Mouse (Mus musculus) intestine, embryonic 14.5 days (tissue): ENCODE results near the gene Gba. TPM values are rescaled to one million over a fixed set of nuclear protein-coding genes. Genes with fewer than 3 reads are reported as not detected.

Source experiments
- ATAC-seq: fragments of 200-750 bp; cut with Nextera tagmentation; replicated peaks from 2 replicates; pipeline ENCODE4 v1.8.0; 2017; ENCODE audit warnings: low read depth, moderate number of reproducible peaks, moderate TSS enrichment, moderate library complexity; ENCODE audit not compliant: low FRiP score, low TSS enrichment
- DNase-seq: peaks from one replicate; pipeline ENCODE4 v3.0.0-alpha.2; 2018; ENCODE audit warnings: low spot score
- H3K27ac ChIP-seq: fragments of 300-500 bp; sonication (generic); 2 replicates; pipeline ENCODE4 v1.5.1; 2014; ENCODE audit warnings: low read depth, mild to moderate bottlenecking, control low read depth
- H3K27me3 ChIP-seq: fragments of 300-500 bp; sonication (generic); replicated peaks from 2 replicates; pipeline ENCODE4 v1.6.1; 2014; ENCODE audit warnings: low read length, control low read depth; ENCODE audit not compliant: control insufficient read depth, insufficient read depth
- H3K36me3 ChIP-seq: fragments of 300-500 bp; sonication (generic); 2 replicates; pipeline ENCODE4 v1.6.1; 2014; ENCODE audit warnings: low read length, control low read depth; ENCODE audit not compliant: control insufficient read depth, insufficient read depth
- H3K4me1 ChIP-seq: fragments of 300-500 bp; sonication (generic); replicated peaks from 2 replicates; pipeline ENCODE4 v1.6.1; 2014; ENCODE audit warnings: low read length, control low read depth, mixed read lengths; ENCODE audit not compliant: control insufficient read depth, insufficient read depth
- H3K4me2 ChIP-seq: fragments of 300-500 bp; sonication (generic); 2 replicates; pipeline ENCODE4 v1.6.1; 2014; ENCODE audit warnings: low read length
- H3K4me3 ChIP-seq: fragments of 300-500 bp; sonication (generic); 2 replicates; pipeline ENCODE4 v1.5.1; 2014; ENCODE audit warnings: low read depth, low read length, control low read depth, mixed read lengths
- H3K9ac ChIP-seq: fragments of 300-500 bp; sonication (generic); 2 replicates; pipeline ENCODE4 v1.6.1; 2014; ENCODE audit warnings: mild to moderate bottlenecking, low read length
- H3K9me3 ChIP-seq: fragments of 300-500 bp; sonication (generic); 2 replicates; pipeline ENCODE4 v1.6.1; 2016; ENCODE audit warnings: low read length, control low read depth; ENCODE audit not compliant: control insufficient read depth
- WGBS: fragments of 180-500 bp; shearing (Covaris S2); extraction: QIAGEN DNeasy Blood & Tissue Kit; methylation state at CpG from one replicate; pipeline ENCODE4 v1.1.7; 2014; 5-methylcytosine and 5-hydroxymethylcytosine counted together
- polyA plus RNA-seq: library from polyadenylated mRNA; unstranded; fragments of >200 nt; fragmentation: Nextera tagmentation; extraction: Ambion mirVana; gene quantifications from 2 replicates; pipeline ENCODE4 v1.2.1, GENCODE M21; 2014

Gba gene
- polyA plus RNA-seq, 1 experiment from 2014 or later = 39.2 TPM

GRCm38 (mm10) chr3:89226900-89227299 lies 24.2 kb downstream of the Gba start, which contains the start of gene Mtx1:
TSS of gene Mtx1 (minus strand) at chr3:89227088.
- Histone ChIP-seq H3K27me3 (0 out of 2 replicates have a peak, but pooled peaks cover 4% of the 10 kb centered on the region), H3K4me1 (peaks cover 25% of the 10 kb centered on the region), H3K4me2 (peak within 1 kb of the TSS; percentile 52), H3K36me3 (no peaks in the 10 kb centered on the region), H3K4me3 (peak within 1 kb of the TSS; percentile 28), H3K9ac (peak within 1 kb of the TSS; percentile 42), H3K9me3 (no peaks in the 10 kb centered on the region), H3K27ac (peak within 1 kb of the TSS; percentile 59)
- 0 out of 2 replicates have a peak, but pooled peaks have one; percentile 1 for ATAC-seq
- WGBS = 3% methylated on average over 19 of the region's 21 CpGs
- no peak for DNase-seq

- peak overlapping the region; percentile 59 for H3K27ac ChIP-seq
- peak overlapping the region; percentile 42 for H3K9ac ChIP-seq
- peaks cover 25% of the 10 kb centered on the region for H3K4me1 ChIP-seq
- 0 out of 2 replicates have a peak, but pooled peaks cover 4% of the 10 kb centered on the region for H3K27me3 ChIP-seq
- H3K4me3 ChIP-seq = peak overlapping the region; percentile 28
- WGBS = 4% methylated on average over 41 of the region's 41 CpGs
- H3K36me3 ChIP-seq = no peaks in the 10 kb centered on the region
- peak overlapping the region; percentile 52 for H3K4me2 ChIP-seq
- H3K9me3 ChIP-seq = no peaks in the 10 kb centered on the region
- ATAC-seq (peak; percentile 66), DNase-seq (peak; percentile 88)
These were observed 24.8 kb downstream of the Gba start for GRCm38 (mm10) chr3:89227307-89228179.

GRCm38 (mm10) chr3:89228180-89228549 lies 25.4 kb downstream of the Gba start:
- no peak overlapping the region for H3K27ac ChIP-seq

GRCm38 (mm10) chr3:89228836-89229235 lies 26.1 kb downstream of the Gba start, which contains the start of gene Muc1:
TSS of gene Muc1 (plus strand) at chr3:89229057.
- WGBS = 20% methylated on average over 10 of the region's 10 CpGs
- H3K9ac ChIP-seq = peak within 1 kb of the TSS; percentile 40; the same call in 1 of the 2 replicates
- H3K27me3 ChIP-seq = 0 out of 2 replicates have a peak, but pooled peaks cover 4% of the 10 kb centered on the region
- H3K9me3 ChIP-seq = no peaks in the 10 kb centered on the region
- peak within 1 kb of the TSS; percentile 52 for H3K4me2 ChIP-seq
- no peaks in the 10 kb centered on the region for H3K36me3 ChIP-seq
- no peak within 1 kb of the TSS for H3K27ac ChIP-seq
- H3K4me1 ChIP-seq = peaks cover 25% of the 10 kb centered on the region
- DNase-seq = no peak
- ATAC-seq = no peak
- H3K4me3 ChIP-seq = peak within 1 kb of the TSS; percentile 28

More at GRCm38 (mm10) chr3:89228180-89228549, 25.4 kb downstream of the Gba start:
- Histone ChIP-seq H3K4me1 (peaks cover 25% of the 10 kb centered on the region), H3K9me3 (no peaks in the 10 kb centered on the region), H3K27me3 (0 out of 2 replicates have a peak, but pooled peaks cover 4% of the 10 kb centered on the region), H3K4me2 (peak overlapping the region; percentile 52), H3K36me3 (no peaks in the 10 kb centered on the region), H3K4me3 (peak overlapping the region; percentile 28), H3K9ac (peak overlapping the region; percentile 40; the same call in 1 of the 2 replicates)
- ATAC-seq (peak; percentile 59), DNase-seq (peak; percentile 96)
- WGBS = under 1% methylated on average over 20 of the region's 20 CpGs

GRCm38 (mm10) chr3:89229276-89229675 lies 26.5 kb downstream of the Gba start:
- H3K9ac ChIP-seq = no peak overlapping the region
- ATAC-seq = no peak
- H3K4me1 ChIP-seq = peaks cover 25% of the 10 kb centered on the region
- no peak overlapping the region for H3K27ac ChIP-seq
- WGBS = 56% methylated on average over 4 of the region's 4 CpGs
- no peaks in the 10 kb centered on the region for H3K36me3 ChIP-seq
- H3K27me3 ChIP-seq = 0 out of 2 replicates have a peak, but pooled peaks cover 4% of the 10 kb centered on the region
- H3K4me2 ChIP-seq = peak overlapping the region; percentile 52; the same call in 1 of the 2 replicates
- no peak for DNase-seq
- no peaks in the 10 kb centered on the region for H3K9me3 ChIP-seq
- H3K4me3 ChIP-seq = 0 out of 2 replicates have a peak overlapping the region, but pooled peaks have one; percentile 28

GRCm38 (mm10) chr3:89230561-89230960 lies 27.8 kb downstream of the Gba start:
- Histone ChIP-seq H3K4me1 (peaks cover 25% of the 10 kb centered on the region), H3K4me3 (no peak overlapping the region), H3K4me2 (no peak overlapping the region), H3K9me3 (no peaks in the 10 kb centered on the region), H3K27me3 (0 out of 2 replicates have a peak, but pooled peaks cover 4% of the 10 kb centered on the region), H3K9ac (no peak overlapping the region), H3K36me3 (no peaks in the 10 kb centered on the region), H3K27ac (no peak overlapping the region)
- ATAC-seq (no peak), DNase-seq (no peak)
- 80% methylated on average over 2 of the region's 2 CpGs for WGBS

GRCm38 (mm10) chr3:89231345-89231744 lies 28.6 kb downstream of the Gba start:
- Histone ChIP-seq H3K27ac (no peak overlapping the region), H3K4me1 (peaks cover 19% of the 10 kb centered on the region), H3K9ac (no peak overlapping the region), H3K4me3 (no peak overlapping the region), H3K27me3 (0 out of 2 replicates have a peak, but pooled peaks cover 4% of the 10 kb centered on the region), H3K36me3 (no peaks in the 10 kb centered on the region), H3K4me2 (no peak overlapping the region), H3K9me3 (no peaks in the 10 kb centered on the region)
- ATAC-seq (no peak), DNase-seq (no peak)
- WGBS = 59% methylated on average over 7 of the region's 7 CpGs

- H3K27me3 ChIP-seq = 0 out of 2 replicates have a peak, but pooled peaks cover 4% of the 10 kb centered on the region
- H3K27ac ChIP-seq = no peak overlapping the region
- peaks cover 14% of the 10 kb centered on the region for H3K4me1 ChIP-seq
- no peak overlapping the region for H3K4me2 ChIP-seq
- no peaks in the 10 kb centered on the region for H3K9me3 ChIP-seq
- H3K4me3 ChIP-seq = no peak overlapping the region
- no peaks in the 10 kb centered on the region for H3K36me3 ChIP-seq
- DNase-seq (no peak), ATAC-seq (no peak)
- H3K9ac ChIP-seq = no peak overlapping the region
- WGBS = 77% methylated on average over 16 of the region's 16 CpGs
These were observed 29.1 kb downstream of the Gba start for GRCm38 (mm10) chr3:89231772-89232275.
